Comparison of ENCODE assay signal across 14 mouse cellular contexts in the genomic region with DNA sequence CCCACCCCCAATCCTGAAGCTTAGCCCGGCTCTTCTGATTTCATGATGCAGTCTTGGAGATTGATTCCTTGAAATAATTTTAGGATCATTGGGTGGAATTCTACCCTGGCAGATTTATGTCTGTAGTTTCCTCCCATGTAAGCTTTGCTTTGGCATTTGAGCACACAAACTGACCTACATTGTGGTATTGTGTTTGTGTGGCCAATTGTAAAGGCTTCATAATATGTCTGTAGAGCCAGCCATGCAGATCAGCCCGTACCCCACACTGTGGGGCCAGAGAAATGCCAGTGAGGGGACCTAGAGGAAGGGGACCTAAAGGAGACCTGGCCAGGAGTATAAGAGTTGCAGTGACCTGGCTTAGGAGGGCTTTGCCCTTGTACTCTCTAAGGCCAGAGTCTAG.
"Had no signal": no experiment of that assay in that cellular context is flagged by ENCODE, and none has a peak within 500 bp of the region (broad histone marks: within the 10 kb centered on the region; RNA-seq: fewer than 3 reads in every experiment).

No protein-coding gene starts in this region.

- H3K4me2 ChIP-seq: limb, embryonic 12.5 days; liver, embryonic 13.5 days; lung, embryonic 15.5 days; midbrain, embryonic 15.5 days; neural tube, embryonic 12.5 days had no signal

- H3K9ac ChIP-seq: limb, embryonic 12.5 days; liver, embryonic 13.5 days; liver, postnatal 0 days; lung, embryonic 15.5 days; midbrain, embryonic 15.5 days; neural tube, embryonic 12.5 days had no signal

- H3K9me3 ChIP-seq: limb, embryonic 12.5 days; liver, embryonic 13.5 days; lung, embryonic 15.5 days; midbrain, embryonic 15.5 days; neural tube, embryonic 12.5 days had no signal

- H3K4me3 ChIP-seq: limb, embryonic 12.5 days; liver, embryonic 13.5 days; lung, embryonic 15.5 days; midbrain, embryonic 15.5 days; neural tube, embryonic 12.5 days had no signal

- H3K4me1 ChIP-seq: liver, embryonic 13.5 days had no signal

- DNase-seq: kidney, adult 8-10 months; kidney, postnatal 36 days; layer of hippocampus, adult 9-11 months; layer of hippocampus, postnatal 36 days; liver; liver, embryonic 13.5 days; liver, postnatal 0 days; right cerebral cortex, postnatal 25 days; thymus, postnatal 4 days had no signal

- H3K27me3 ChIP-seq: limb, embryonic 12.5 days; liver, embryonic 13.5 days; lung, embryonic 15.5 days; midbrain, embryonic 15.5 days; neural tube, embryonic 12.5 days had no signal

- H3K36me3 ChIP-seq: limb, embryonic 12.5 days; liver, embryonic 13.5 days; lung, embryonic 15.5 days; midbrain, embryonic 15.5 days; neural tube, embryonic 12.5 days had no signal

- H3K27ac ChIP-seq: limb, embryonic 12.5 days; liver, embryonic 13.5 days; lung, embryonic 15.5 days; midbrain, embryonic 15.5 days; neural tube, embryonic 12.5 days; stomach, postnatal 0 days had no signal

- ATAC-seq: liver, postnatal 0 days; midbrain, embryonic 15.5 days had no signal
